Mouse (Mus musculus) hindbrain, embryonic 15.5 days (tissue): ENCODE data around the gene Aptx. TPM values are rescaled to one million over a fixed set of nuclear protein-coding genes. Genes with fewer than 3 reads are reported as not detected.
A peak's percentile ranks its signal among the peaks of the same experiment; 100 is the strongest.

ENCODE experiments used
- ATAC-seq: fragments of 200-750 bp; cut with Nextera tagmentation; 2 replicates; pipeline ENCODE4 v1.8.0; 2017; ENCODE audit warnings: low read depth, moderate number of reproducible peaks, moderate TSS enrichment; ENCODE audit not compliant: low FRiP score
- H3K27ac ChIP-seq: fragments of 300-500 bp; sonication (generic); replicated peaks from 2 replicates; pipeline ENCODE4 v1.5.1; 2015; ENCODE audit warnings: mild to moderate bottlenecking, inconsistent platforms
- H3K27me3 ChIP-seq: fragments of 300-500 bp; sonication (generic); 2 replicates; pipeline ENCODE4 v1.6.1; 2015; ENCODE audit warnings: control low read depth, inconsistent platforms
- H3K36me3 ChIP-seq: fragments of 300-500 bp; sonication (generic); 2 replicates; pipeline ENCODE4 v1.6.1; 2015; ENCODE audit warnings: control low read depth, inconsistent platforms
- H3K4me1 ChIP-seq: fragments of 300-500 bp; sonication (generic); replicated peaks from 2 replicates; pipeline ENCODE4 v1.6.1; 2015; ENCODE audit warnings: control low read depth, inconsistent platforms
- H3K4me2 ChIP-seq: fragments of 300-500 bp; sonication (generic); 2 replicates; pipeline ENCODE4 v1.6.1; 2015; ENCODE audit warnings: moderate library complexity, mild to moderate bottlenecking, inconsistent platforms
- H3K4me3 ChIP-seq: fragments of 300-500 bp; sonication (generic); 2 replicates; pipeline ENCODE4 v1.5.1; 2015; ENCODE audit warnings: mild to moderate bottlenecking, inconsistent platforms
- H3K9ac ChIP-seq: fragments of 300-500 bp; sonication (generic); 2 replicates; pipeline ENCODE4 v1.6.1; 2015; ENCODE audit warnings: inconsistent platforms
- H3K9me3 ChIP-seq: fragments of 300-500 bp; sonication (generic); 2 replicates; pipeline ENCODE4 v1.6.1; 2016; ENCODE audit warnings: control low read depth, inconsistent platforms
- WGBS: fragments of 180-500 bp; shearing (Covaris S2); methylation state at CpG from one replicate; pipeline ENCODE4 v1.1.7; 2015; 5-methylcytosine and 5-hydroxymethylcytosine counted together
- microRNA counts: library from miRNA; unstranded; fragments of <30 nt; microRNA quantifications from one replicate; lab custom pipeline; 2016
- microRNA-seq: library from miRNA; unstranded; fragments of <30 nt; microRNA quantifications from one replicate; pipeline ENCODE4, GENCODE M21; 2016
- polyA plus RNA-seq: library from polyadenylated mRNA; unstranded; fragments of >200 nt; fragmentation: Nextera tagmentation; extraction: Ambion mirVana; gene quantifications from 2 replicates; pipeline ENCODE4 v1.2.1, GENCODE M21; 2015

Aptx gene
- polyA plus RNA-seq, 1 experiment from 2014 or later = 45.9 TPM

DNA sequence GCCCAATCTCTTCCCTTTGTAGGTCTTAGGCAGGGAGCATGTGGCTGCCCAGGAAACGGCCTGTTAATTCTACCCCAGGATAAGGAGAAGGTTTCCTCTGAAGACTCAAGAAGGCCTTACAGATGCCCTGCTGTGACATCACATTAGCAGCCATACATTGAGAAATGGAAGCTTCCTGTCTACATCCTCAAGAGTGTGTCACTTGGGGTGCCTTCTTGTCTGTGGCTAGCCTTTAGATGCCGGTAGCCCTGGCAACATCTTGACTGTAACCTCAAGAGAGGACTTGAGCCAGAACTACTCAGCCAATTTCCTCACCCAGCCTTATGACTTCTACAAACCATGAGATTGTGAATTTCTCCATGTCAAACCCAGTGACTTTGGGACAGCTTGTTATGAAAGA lies 51.9 kb downstream of the Aptx start:
- ATAC-seq = no peak
- Histone ChIP-seq H3K9me3 (no peaks in the 10 kb centered on the region), H3K27ac (no peak overlapping the region), H3K9ac (no peak overlapping the region), H3K4me1 (no peaks in the 10 kb centered on the region), H3K27me3 (no peaks in the 10 kb centered on the region), H3K4me2 (no peak overlapping the region), H3K4me3 (no peak overlapping the region), H3K36me3 (no peaks in the 10 kb centered on the region)
- WGBS = 95% methylated on average over 2 of the region's 2 CpGs

DNA sequence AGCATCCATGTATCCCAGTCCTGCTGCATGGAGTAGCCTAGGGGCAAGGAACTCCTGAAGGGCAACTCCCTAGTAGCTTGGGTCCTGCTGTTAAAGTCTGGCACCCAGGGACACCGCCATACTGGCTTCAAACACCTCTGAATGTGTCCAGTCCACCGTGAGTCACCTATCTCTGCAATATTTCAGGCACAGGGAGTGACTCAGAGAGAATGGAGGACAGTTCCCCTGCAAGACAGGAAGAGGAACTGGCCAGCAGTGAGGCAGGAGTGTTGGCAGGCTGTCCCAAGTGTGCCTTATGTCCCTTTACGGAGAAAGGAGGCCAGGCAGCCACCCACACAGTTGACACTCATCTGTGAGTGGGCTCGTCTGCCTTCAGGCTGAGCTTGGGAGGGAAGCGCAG lies 53.9 kb downstream of the Aptx start:
- Histone ChIP-seq H3K4me2 (no peak overlapping the region), H3K27ac (no peak overlapping the region), H3K4me1 (no peaks in the 10 kb centered on the region), H3K9me3 (no peaks in the 10 kb centered on the region), H3K9ac (no peak overlapping the region), H3K4me3 (no peak overlapping the region), H3K36me3 (no peaks in the 10 kb centered on the region), H3K27me3 (no peaks in the 10 kb centered on the region)
- no peak for ATAC-seq
- 86% methylated on average over 5 of the region's 5 CpGs for WGBS

DNA sequence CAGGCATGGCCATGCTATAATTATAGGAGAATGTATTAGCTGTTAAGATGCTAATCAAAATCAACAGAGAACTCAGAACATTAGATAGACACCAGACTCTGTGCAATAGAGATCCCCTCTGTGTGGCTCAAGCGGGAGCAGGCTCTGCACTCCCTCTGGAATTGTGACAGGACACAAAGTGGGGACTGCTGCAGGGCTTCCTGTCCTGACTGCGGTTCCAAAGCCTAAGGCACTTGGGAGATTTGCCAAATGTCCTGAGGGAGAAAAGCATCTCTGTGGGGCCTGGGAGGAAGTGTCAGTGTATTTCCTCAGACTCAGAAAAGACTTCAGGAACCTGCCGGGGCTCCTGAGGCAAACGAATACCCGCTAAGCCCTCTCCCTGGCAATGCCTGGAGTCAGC lies 59.4 kb downstream of the Aptx start:
- H3K4me3 ChIP-seq = no peak overlapping the region

DNA sequence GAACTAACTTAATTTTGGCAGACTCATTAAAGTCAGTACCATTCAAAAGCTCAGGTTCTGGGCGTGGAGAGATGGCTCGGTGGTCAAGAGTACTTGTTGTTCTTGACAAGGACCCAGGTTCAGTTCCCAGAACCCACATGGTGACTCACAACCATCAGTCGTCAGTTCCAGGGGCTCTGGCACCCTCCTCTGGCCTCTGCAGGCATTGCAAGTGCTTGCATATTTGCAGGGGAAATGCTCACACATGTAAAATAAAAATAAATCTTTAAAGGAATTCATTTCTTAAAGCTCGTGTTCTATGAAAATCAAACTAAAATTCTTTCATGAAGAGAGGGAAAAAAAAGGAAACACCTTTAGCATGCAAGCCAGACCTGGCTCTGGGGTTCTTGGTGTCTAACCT lies 62.0 kb downstream of the Aptx start:
- 87% methylated on average over 4 of the region's 4 CpGs for WGBS
- Histone ChIP-seq H3K4me1 (no peaks in the 10 kb centered on the region), H3K9me3 (no peaks in the 10 kb centered on the region), H3K4me3 (no peak overlapping the region), H3K27me3 (no peaks in the 10 kb centered on the region), H3K9ac (no peak overlapping the region), H3K36me3 (no peaks in the 10 kb centered on the region), H3K27ac (no peak overlapping the region), H3K4me2 (no peak overlapping the region)
- no peak for ATAC-seq

More for the DNA sequence above, 59.4 kb downstream of the Aptx start:
- Histone ChIP-seq H3K36me3 (no peaks in the 10 kb centered on the region), H3K9ac (no peak overlapping the region), H3K9me3 (no peaks in the 10 kb centered on the region), H3K27me3 (no peaks in the 10 kb centered on the region), H3K4me2 (no peak overlapping the region), H3K27ac (no peak overlapping the region), H3K4me1 (no peaks in the 10 kb centered on the region)
- ATAC-seq = no peak
- WGBS = 56% methylated on average over 5 of the region's 5 CpGs

MicroRNAs within 50 kb of the gene (microRNA counts, 519-probe panel; counts per million panel counts)
- microRNA mmu-miR-207 (lab: Ali Mortazavi, UCI) = 2,170 counts per million, percentile 23 among the panel's probes with 10 or more counts

Small RNA genes lying within 50 kb of the gene (microRNA-seq; reads per million reads assigned to microRNA genes)
- not detected for gene Mir207

Other genes with a start within 250 kb of the Aptx start
- 0.60 and 1.1 TPM in 2 replicates for gene Tmem215, start 231.0 kb downstream of the Aptx start, polyA plus RNA-seq
- gene Dnaja1, start 19.0 kb upstream of the Aptx start, polyA plus RNA-seq = 639 and 670 TPM in 2 replicates
- 113 and 121 TPM in 2 replicates for gene Smu1, start 54.7 kb upstream of the Aptx start, polyA plus RNA-seq
- 8.1 and 8.6 TPM in 2 replicates for gene B4galt1, start 150.8 kb upstream of the Aptx start, polyA plus RNA-seq
- gene Spink4, start 216.9 kb upstream of the Aptx start, polyA plus RNA-seq = not detected in 2 replicates
- 181 and 203 TPM in 2 replicates for gene Bag1, start 245.1 kb upstream of the Aptx start, polyA plus RNA-seq
- 150 and 157 TPM in 2 replicates for gene Chmp5, start 245.2 kb upstream of the Aptx start, polyA plus RNA-seq